Mouse (Mus musculus): ENCODE results near the gene Saxo1.

DNA sequence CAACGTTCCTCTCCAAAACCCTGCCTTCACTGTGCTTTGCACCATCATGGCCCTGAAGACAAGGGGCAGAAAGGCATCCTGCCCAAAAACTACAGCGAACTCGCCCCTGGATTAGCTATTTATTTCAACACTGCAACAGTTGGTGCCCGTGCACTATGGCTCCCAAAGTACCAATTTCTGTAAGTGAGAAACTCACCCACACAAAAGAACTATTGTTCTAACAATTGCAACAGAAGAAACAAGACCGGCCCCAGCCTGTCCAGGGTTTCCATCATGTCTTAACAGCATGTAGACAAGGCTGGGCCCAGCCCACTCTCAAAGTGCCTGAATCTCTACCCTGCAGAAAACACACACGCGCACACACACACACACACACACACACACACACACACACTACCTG is 757 bp downstream of the Saxo1 start:
- TF ChIP-seq MEF2A (IDR thresholded peaks at IDR 0.05; ENCODE audit: borderline replicate concordance, low read depth, low read length) (no peak), RCOR1 (conservative IDR thresholded peaks at IDR 0.05; ENCODE audit: low read depth, low read length) (no peak), CTCF (conservative IDR thresholded peaks at IDR 0.05 in 1 of 2, IDR thresholded peaks at IDR 0.05 in 1 of 2; ENCODE audit: low read depth in 2 of 2, low read length in 2 of 2) (no peak), POLR2A (IDR thresholded peaks at IDR 0.05; ENCODE audit: low read depth, low read length) (no peak), UBTF (IDR thresholded peaks at IDR 0.05; ENCODE audit: low read depth, low read length) (no peak), KAT2A (IDR thresholded peaks at IDR 0.05; ENCODE audit: insufficient replicate concordance, low read length) (no peak), HCFC1 (IDR thresholded peaks at IDR 0.05; ENCODE audit: low read depth, low read length) (no peak), USF1 (IDR thresholded peaks at IDR 0.05; ENCODE audit: low read depth, low read length) (no peak)

Measured in CH12.LX (cell line).